Mouse (Mus musculus) frontal cortex, postnatal 10 days (tissue): ENCODE measurements at regions not wholly inside any gene's neighbourhood (a gene's known extent, or its start where the extent isn't known, plus 50 kb on each side); places are given as distances from the start of the nearest gene placed in this dataset.
"Not testable (repeated sequence)": the region's sequence is repeated elsewhere in the genome, so short reads cannot be mapped to it uniquely, and the experiment has no call there.

Source experiments
- DNase-seq, 2 experiments: peaks; one replicate each; pipeline ENCODE4 v3.0.0; 2022; ENCODE audit warnings: low spot score in 2 of 2, mixed read lengths in 1 of 2

GRCm38 (mm10) chr11:12913401-12913800 is 448.6 kb upstream of the Cobl start:
- not testable (repeated sequence) for DNase-seq

DNA sequence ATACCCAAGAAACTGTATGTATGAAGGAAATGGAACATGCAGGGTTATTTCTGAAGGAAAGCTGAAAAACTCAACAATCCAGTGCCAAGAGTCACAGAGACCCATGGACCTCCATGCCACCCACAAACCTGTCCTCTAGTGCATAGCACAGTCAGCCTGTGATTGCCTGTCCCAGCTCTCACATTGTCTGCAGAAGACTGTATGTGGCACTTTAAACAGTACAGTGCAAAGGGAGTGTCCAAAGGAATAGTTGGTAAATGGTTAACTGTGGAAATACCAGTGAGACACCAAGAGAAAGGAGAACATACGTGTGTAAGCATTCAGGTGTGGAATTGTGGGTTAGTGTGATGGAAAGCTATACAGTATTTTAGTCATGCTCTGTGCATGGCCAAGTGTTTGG is 409.0 kb upstream of the Cobl start:
- DNase-seq = no peak

DNA sequence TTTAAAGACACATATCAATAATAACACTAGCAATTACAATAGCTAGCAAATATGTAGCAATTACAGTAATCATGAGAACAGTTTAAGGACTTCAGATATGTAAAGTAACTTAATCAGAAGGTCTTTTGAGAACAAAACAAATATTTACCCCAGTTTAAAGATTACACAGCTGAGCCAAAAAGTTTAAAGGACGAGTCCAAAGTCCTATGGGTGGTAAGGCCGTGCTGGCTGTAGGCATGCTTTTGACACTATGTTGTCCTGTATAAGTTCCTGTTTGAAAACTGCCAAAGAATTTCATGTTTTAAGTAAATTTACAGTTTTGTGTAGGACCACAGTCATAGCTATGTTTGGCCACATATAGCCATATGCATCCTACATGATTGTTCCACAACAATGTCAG is 408.0 kb upstream of the Cobl start:
- no peak for DNase-seq

DNA sequence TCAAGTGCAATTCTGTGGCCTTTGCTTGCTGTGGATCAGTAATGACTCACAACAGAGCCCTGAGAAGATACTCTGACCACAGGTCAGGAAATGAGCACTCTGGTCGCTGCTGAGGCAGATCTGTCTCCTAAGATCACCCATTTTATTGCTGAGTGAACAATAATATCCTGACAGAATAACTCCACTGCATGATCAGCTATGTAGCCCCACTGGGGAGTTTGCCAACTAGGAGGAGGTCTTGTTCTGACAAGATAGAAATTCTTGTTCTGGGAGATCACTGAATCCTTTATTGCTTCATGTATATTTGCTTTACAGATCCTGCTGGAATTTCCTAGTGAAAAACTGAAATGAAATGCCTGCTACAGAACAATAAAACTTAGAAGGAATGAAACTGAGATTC is 407.6 kb upstream of the Cobl start:
- no peak for DNase-seq

- DNase-seq = no peak
Measured at GRCm38 (mm10) chr11:12867541-12867940, 402.8 kb upstream of the Cobl start.

DNA sequence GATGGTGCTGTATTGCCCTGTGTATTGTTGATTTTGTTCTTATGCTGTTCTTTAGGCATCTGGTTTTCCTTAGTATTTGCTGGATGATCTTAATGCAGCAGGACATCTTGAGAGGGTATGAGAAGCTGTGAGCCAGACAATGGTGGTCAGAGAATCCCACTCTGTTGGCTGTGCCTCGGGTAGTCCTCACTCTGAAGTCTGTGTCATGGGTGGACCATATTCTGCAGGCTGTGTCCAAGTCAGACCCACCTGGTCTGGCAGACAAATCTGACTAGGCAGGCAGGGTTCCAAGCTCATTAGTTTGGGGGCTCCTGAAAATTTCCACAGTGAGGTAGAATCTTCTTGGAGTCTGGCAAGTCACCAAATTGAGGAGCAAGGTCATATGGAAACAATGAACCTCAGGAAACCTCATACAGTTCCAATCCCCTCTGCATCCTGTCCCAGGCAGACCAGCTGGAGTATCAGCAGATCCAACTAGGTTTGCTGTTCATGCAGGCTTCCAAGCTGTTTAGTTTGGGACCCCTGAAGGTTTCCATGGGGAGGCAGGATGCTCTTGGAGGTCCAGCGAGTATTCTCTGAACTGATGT is 400.4 kb upstream of the Cobl start:
- no peak for DNase-seq

DNA sequence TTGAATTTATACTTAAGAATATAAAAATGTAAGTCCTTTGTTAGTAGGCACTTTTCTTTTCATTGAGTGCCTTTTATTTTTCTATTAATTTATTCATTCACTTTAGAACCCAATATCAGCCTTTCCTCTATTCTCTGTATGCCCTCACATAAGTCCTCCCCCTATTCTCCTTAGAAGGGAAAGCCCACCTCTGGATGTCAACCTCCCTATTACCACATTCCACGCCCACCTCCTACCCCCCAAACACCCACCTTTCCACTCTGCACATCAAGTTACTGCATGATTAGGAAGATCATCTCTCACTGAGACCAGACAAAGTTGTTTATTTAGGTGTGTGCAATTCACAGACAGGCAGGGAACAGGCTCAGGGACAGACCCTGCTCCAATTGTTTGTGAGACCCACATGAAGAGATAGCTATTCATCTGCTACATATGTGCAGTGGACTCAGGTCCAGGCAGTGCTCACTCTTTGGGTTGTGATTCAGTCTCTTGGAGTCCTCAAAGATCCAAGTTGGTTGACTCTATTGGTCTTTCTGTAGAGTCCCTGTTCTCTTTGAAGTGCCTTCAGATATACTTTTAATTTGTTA is 394.7 kb upstream of the Cobl start:
- no peak for DNase-seq

- DNase-seq = no peak
Measured at GRCm38 (mm10) chr11:12858274-12858884, 393.6 kb upstream of the Cobl start.

- DNase-seq = no peak
Measured at GRCm38 (mm10) chr11:12857358-12858199, 392.8 kb upstream of the Cobl start.

- no peak for DNase-seq
Measured at GRCm38 (mm10) chr11:12847793-12848192, 383.0 kb upstream of the Cobl start.

DNA sequence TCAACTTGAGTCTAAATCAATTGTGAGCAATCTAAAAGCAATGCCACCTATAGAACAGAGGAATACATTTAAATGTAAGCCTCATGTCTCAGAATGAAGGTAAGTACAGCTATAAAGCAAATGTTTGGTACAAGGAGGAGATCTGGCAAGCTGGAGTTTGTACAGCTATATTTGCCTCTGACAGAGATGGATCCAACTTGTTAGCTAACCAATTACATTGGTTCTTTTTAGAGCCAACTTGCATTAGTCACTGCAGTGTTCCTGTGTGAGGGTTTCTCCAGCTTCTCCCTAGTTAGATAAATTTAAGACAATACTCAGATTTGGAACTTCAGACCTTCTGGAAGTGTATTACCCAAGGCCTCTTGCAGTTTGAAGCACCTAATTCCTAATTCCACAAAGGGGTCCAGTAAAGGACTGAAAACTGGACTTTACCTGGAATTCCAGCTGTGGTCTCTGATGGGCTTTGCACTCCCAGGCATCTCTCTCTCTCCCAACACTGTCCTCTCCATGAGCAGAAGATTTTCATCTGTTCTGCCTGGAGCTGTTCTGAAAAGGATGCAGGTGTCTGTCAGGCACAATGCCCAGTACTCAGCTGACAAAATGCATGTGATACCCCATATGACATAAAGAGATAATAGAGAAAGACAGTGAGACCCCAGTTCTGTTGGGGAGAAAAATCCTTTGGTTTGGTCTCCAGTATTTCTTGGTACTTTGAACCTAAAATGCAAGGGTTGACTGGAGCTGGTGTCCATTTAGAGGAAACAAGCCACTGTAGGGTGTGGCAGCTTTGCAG is 379.1 kb upstream of the Cobl start:
- no peak for DNase-seq

DNA sequence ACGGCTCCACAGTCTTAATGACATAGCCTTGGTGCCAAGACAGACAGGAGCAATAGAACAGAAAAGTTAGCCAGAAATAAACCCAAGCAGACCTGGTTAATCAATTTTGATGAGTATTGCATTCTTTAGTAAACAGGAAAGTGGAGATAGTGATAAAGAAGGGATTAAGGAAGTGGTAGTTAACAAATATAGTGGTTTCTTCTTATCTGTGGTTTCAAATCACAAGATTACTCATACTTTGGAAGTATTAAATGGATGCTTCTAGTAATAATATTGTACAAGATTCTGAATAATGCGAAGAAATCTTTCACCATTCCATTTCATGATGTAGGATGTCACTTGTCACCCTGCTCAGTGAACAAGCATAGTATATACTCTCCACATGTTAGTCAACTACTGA is 376.6 kb upstream of the Cobl start:
- no peak for DNase-seq

DNA sequence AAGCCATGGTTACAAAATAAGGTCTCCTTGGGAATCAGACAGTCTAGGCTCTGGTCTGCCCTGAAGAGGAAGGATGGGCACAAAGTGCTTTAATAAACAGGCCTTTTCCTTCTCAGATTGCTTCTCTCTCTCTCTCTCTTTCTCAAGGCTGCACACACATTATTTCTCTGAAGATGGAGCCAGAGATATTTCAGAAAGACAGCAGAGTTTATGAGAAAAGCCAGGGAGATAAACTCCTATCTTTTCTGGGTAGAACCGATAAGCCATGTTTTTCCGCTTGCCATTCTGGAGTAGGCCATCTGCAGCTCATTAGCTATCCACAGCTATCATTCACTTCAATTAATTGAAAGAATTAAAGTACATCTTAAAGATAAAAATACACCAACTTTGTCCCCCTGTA is 373.2 kb upstream of the Cobl start:
- DNase-seq = no peak

DNA sequence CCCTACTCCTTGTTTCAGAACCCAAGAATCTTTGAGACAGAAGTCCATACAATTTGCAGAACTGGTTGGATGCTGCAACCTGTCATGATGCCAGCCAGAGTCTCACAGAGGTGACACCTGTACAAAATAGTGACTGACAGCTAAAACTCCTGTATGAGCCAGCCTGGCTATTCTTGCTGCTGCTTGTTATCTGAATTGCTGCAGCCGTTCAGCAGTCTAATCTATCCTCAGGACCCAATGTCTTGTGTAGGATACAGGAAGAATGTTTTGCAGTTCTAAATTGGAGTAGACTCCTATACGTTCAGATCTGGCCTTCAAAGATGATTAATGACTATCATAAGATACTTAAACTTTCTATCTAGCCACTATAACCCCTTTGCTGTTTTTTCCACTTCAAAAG is 372.6 kb upstream of the Cobl start:
- no peak for DNase-seq

GRCm38 (mm10) chr11:12836387-12836786 is 371.6 kb upstream of the Cobl start:
- DNase-seq = no peak

GRCm38 (mm10) chr11:12812021-12812420 is 347.3 kb upstream of the Cobl start:
- no peak for DNase-seq

DNA sequence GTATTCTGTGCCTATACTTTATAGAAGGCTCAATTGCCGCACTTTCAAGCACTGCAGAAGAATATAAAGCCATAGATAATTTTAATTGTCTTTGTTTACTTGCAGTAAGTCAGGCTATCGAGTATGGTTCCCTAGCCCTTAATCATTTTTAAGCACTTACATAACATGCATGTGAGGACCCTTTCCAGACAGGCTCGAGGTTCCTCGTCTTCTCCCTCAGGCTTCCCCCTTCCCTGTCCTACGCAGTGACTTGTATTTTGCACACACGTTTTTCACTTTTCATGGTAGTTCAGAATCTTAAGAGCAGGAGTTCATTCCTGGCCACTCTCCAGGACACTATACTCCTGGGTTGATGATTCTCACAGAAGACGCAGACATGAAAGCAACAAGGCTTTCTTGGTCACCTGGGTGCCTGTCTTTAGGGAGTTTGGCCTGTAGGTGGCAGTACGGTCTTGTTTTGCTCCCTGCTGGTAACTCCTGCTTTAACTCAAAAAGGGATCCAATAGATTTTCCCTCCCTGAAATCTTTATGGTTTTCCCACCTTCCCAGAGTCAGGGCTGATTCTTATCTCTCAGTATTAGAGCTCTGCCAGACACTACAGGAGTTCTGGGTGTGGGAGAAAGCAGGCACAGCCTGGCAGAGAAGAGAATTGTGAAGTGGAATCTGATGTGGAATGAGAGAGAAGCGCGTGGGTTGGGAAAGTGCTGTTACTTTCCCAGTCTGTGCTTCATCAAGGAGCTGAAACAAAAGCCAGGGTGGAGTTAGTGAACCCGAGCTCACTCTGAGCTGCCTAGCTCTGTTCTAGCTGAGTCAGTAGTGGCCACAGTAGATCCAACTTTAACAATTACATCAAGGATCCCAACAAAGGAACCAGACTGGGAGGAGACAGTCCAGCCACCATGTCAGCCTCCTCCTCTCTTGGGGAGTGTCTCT is 346.5 kb upstream of the Cobl start:
- peak; percentile 42 to 57 for DNase-seq
